Mouse (Mus musculus): Measurements from ENCODE around the gene 1700092M07Rik. TPM values are rescaled to one million over a fixed set of nuclear protein-coding genes. Genes with fewer than 3 reads are reported as not detected.
"Not testable (repeated sequence)": the region's sequence is repeated elsewhere in the genome, so short reads cannot be mapped to it uniquely, and the experiment has no call there.

Gene 1700092M07Rik
- polyA plus RNA-seq, 1 experiment from 2014 or later: 0.79 TPM

- no peak for DNase-seq (ENCODE audit: low spot score)
These were observed 24.4 kb upstream of the 1700092M07Rik start for GRCm38 (mm10) chr19:8715868-8716766.

GRCm38 (mm10) chr19:8716767-8717475, 23.6 kb upstream of the 1700092M07Rik start:
- no peak for DNase-seq (ENCODE audit: low spot score)

GRCm38 (mm10) chr19:8718357-8718756, 22.2 kb upstream of the 1700092M07Rik start:
- DNase-seq (ENCODE audit: low spot score): peak; percentile 72

- DNase-seq (ENCODE audit: low spot score): not testable (repeated sequence)
These were observed 21.5 kb upstream of the 1700092M07Rik start for GRCm38 (mm10) chr19:8719037-8719436.

DNA sequence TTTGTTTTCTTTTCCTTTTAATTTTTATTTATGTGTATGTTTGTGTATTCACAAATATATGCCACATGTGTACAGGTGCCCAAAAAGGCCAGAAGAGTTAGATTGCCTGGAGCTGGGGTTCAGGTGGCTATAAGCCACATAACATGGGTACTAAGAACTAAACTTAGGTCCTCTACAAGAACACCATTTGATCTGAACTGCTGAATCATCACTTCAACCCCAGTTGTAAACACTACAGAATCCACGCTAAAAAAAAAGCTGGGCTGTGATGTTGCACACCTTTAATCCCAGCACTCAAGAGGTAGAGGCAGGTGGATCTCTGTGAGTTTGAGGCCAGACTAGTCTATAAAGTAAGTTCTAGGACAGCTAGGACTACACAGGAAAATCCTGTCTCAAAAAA, 19.1 kb upstream of the 1700092M07Rik start:
- no peak for DNase-seq (ENCODE audit: low spot score)

GRCm38 (mm10) chr19:8722021-8722420, 18.5 kb upstream of the 1700092M07Rik start:
- no peak for DNase-seq (ENCODE audit: low spot score)

GRCm38 (mm10) chr19:8722559-8722906, 18.0 kb upstream of the 1700092M07Rik start:
- no peak for DNase-seq (ENCODE audit: low spot score)

GRCm38 (mm10) chr19:8722907-8723573, 17.5 kb upstream of the 1700092M07Rik start, which contains the start of gene Slc3a2:
Gene Slc3a2, minus strand, starts transcription at chr19:8723369.
- DNase-seq (ENCODE audit: low spot score): peak; percentile 99

DNA sequence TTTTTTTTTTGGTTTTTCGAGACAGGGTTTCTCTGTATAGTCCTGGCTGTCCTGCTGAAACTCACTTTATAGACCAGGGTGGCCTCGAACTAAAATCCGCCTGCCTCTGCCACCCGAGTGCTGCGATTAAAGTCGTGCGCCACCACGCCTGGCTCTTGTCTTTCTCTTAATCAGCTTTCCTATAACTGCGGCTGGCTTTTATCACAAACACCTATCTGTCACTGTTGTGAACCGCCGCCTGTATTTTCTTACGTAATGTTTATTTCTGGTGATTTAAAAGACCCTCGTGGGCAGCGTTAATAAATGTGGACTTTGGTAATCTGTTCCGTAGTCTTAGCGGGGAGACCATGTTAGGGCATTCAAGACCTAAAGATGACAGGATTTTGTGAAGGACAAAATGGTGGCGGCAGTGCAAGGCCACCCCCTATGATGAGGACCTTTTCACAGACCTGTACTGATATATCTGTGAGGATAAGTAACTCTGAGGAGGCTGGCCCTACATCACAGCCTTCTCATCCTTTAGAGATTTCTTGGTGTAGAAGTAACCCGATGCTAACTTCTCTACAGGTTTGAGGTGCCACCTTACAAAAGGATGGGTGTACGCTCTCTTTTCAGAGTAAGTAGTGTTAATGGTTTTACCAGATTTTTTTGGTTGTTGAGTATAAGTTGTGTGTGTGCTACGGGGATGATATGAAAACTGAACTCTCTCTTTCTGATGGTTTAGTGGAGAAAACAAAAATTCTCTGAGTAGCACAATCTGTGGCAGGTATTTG, 16.8 kb upstream of the 1700092M07Rik start:
- no peak for DNase-seq (ENCODE audit: low spot score)

DNA sequence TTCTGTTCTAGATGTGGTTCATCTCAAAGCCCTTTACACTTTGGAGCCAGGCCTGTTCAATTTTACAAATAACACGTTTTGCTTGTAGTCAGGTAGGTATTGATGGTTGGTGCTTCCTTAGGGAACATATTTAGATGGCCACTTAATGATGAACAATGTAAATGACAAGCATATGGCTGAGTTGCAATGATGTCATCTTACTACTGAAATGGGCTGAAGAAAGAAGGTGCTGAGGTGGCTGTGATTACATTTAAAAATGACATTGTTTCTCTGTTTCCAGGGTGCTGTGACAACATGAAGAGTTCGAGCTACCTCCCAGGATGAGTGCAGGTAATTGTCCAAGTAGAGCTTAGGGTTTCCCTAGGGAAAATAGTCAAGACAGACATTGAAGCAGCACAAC, 16.1 kb upstream of the 1700092M07Rik start:
- no peak for DNase-seq (ENCODE audit: low spot score)

GRCm38 (mm10) chr19:8725081-8725613, 15.4 kb upstream of the 1700092M07Rik start:
- no peak for DNase-seq (ENCODE audit: low spot score)

DNA sequence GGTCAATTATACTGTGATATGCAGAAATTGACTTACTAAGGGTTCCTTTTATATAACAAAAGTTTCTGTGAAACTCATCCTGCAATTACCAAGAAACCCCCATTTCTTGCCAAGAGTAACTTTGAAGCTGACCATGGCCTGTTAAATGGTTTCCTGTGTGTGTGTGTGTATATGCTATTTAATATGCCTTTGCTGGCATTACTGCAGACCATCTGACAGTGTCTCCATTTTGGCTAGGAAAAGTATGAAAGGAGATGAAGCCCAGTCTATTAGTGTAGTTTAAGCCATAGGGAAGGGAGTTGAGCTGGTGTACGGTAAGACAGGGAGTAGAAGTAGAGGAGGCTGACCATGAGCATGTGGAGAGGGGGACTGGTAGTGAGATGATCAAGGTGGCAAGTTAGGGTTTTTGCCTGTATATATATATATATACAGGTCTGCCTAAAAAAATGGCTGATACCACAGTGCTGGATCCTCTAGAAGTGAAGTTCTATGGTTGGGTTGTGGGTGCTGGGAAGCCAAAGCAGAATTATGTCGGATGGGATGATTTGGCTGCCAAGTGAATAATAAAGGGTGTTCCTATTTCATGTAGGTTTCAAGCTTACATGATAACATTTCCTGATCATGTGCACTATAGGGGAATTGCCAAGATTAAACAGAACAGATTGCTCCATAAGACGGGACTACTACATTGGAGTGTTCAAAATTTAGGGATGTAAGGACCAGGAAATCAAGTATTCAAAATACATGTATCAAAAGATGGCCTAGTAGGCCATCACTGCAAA, 13.7 kb upstream of the 1700092M07Rik start:
- DNase-seq (ENCODE audit: low spot score): no peak

- no peak for DNase-seq (ENCODE audit: low spot score)
These were observed 12.9 kb upstream of the 1700092M07Rik start for GRCm38 (mm10) chr19:8727495-8728114.

DNA sequence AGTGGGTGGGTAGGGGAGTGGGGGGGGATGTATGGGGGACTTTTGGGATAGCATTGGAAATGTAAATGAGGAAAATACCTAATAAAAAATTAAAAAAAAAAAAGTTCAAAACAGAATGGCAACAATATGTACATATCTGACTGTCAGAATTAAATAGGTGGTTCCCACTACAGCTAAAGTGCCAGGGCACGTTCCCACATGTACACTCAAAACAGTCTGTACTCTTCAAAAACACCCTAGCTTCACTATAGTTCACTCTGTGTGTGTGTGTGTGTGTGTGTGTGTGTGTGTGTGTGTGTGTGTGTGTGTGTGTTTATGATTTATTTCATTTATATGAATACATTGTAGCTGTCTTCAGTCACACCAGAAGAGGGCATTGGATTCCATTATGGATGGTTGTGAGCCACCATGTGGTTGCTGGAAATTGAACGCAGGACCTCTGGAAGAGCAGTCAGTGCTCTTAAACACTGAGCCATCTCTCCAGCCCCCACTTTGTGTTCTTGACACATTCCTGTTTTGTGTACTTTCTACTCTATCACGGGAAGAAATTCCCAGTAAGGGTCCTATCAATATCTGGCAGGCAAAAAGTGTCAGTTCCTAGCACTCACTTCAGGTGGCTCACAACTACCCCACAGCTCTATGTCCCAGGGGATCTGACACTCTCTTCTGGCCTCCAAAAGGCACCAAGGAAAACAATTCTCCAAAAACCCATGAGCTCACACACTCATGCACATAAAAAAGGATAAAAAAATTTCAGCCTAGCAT, 12.0 kb upstream of the 1700092M07Rik start:
- DNase-seq (ENCODE audit: low spot score): not testable (repeated sequence)

GRCm38 (mm10) chr19:8734334-8734733, 6.2 kb upstream of the 1700092M07Rik start:
- no peak for DNase-seq (ENCODE audit: low spot score)

GRCm38 (mm10) chr19:8735389-8736159, 4.9 kb upstream of the 1700092M07Rik start, which contains the start of gene Wdr74:
Gene Wdr74, plus strand, starts transcription at chr19:8735827.
- peak; percentile 92 for DNase-seq (ENCODE audit: low spot score)

GRCm38 (mm10) chr19:8736160-8736467, 4.4 kb upstream of the 1700092M07Rik start:
- DNase-seq (ENCODE audit: low spot score): no peak

DNA sequence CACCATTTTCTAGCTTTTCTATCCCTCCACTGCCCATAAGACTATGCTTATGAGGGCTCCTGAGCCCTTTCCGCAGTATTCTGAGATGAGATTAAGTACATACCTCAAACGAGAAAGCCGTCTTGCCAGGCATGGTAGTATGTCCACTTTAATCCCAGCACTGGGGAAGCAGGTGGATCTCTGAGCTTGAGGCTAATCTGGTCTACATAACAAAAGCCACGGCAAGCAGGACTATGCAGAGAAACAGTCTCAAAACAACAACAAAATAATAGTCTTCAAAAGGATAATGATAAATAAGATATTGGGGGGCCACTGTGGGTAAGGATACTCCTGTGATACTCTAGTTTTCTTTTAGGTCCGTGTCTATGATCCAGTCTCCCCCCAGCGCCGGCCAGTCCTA, 1.6 kb upstream of the 1700092M07Rik start:
- DNase-seq (ENCODE audit: low spot score): no peak
